Mouse (Mus musculus) urinary bladder, postnatal 4 days (tissue): ENCODE measurements around the gene Wdr18.

Experiments
- DNase-seq, 2 experiments: peaks; one replicate each; pipeline ENCODE4 v3.0.0; 2021 to 2022; ENCODE audit warnings: low spot score in 2 of 2

Wdr18 gene

DNA sequence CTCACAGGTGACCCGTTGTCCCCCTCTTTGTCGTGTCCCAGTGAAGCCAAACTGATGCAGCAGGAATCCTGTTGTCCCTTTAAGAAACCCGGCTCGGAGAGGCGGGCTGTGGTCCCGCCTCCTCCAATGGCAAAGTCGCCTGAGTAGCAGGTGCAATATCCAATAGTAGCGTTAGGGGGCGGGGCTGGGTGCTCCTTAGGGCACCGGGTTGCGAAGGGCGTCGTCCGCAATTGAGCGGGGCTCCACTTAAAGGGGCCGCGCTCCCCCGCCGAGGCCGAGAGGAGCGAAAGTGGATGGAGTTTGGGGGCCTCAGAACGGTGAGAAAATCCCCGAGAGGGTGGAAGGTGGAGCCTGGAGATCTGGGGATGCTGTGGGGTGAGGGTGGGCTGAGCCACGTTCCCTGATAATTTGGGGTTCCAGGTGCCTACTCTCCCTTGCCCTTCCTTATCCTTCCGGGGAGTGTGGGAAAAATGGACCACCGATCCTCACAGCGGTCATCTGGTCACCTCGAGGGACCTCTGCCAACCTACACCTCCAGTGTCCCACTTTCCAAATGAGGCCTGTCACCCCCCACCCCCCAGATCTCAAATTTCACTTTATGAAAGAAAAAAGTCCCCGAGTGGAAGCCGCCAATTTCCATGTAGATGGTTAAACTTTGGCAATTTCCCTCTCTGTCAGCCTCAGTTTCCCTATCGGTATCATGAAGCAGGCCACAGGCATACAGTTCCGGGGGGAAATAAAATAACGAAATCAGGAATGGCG lies 36.5 kb downstream of the Wdr18 start, which contains the start of gene Abca7:
Gene Abca7, plus strand, starts transcription at position 223 of the 762 bp plus-strand sequence.
- peak; percentile 91 to 99 for DNase-seq

DNA sequence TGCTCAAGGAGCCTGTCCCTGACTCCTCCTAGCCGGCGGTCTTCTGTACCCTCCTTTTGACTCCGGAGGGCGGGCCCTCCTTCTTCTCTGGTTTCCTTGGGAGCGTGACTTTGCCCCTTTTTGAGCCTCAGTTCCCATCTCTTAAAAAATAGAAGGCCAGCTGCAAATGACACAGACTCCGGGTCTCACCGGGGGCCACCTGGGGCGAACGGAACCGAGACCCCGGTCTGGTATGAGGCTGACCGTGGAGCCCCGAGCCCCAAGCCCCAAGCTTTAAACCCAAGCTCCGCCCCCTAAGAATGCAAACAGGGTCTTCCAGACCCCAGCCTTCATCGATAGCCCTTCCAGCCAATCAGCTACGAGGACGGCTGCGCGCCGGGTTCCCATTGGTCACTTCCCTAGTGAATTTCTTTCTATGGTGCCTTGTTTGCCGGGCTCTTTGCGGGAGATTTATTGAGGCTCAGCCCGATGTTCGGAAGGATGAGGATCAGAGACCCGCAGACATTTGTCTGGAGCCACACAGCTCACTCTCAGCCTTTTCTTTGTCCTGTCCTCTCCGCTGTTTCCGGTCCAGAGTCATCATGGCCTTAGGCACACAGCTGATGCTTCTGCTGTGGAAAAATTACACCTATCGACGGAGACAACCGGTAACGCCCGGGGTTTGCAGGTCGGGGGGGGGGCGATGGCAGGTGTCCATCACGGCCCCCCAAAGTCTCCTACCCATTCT lies 37.2 kb downstream of the Wdr18 start:
- no peak for DNase-seq

DNA sequence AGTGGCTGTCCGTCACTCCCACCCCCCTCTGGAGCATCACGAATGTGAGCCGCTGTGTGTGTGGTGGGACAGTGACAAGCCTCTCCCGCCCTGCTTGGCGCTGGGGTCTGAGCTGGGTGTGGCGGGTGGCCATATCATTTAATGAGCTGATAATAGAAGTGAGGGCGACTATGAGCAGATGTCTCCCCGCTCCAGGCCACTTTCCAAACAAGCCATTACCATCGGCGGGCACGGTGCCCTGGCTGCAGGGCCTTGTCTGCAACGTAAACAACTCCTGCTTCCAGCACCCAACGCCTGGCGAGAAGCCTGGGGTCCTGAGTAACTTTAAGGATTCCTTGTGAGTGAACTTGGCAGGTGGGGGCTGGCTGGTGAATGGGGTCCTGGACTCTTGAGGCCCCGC lies 37.9 kb downstream of the Wdr18 start:
- no peak for DNase-seq

DNA sequence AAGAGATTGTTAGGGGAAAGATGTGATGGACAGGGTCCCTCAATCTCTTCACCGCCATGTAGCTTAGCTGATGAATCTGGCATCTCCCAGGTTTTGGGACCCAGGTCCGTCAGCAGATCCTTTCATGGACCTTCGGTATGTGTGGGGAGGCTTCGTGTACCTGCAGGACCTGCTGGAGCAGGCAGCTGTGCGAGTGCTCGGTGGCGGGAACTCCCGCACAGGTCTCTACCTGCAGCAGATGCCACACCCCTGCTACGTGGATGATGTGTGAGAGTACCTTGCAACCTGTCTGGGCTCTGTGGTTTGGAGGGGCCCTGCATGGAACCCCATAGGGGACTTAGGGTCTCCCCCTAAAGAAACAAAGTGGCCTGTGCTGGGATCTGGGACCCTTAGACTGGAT lies 42.0 kb downstream of the Wdr18 start:
- no peak for DNase-seq

DNA sequence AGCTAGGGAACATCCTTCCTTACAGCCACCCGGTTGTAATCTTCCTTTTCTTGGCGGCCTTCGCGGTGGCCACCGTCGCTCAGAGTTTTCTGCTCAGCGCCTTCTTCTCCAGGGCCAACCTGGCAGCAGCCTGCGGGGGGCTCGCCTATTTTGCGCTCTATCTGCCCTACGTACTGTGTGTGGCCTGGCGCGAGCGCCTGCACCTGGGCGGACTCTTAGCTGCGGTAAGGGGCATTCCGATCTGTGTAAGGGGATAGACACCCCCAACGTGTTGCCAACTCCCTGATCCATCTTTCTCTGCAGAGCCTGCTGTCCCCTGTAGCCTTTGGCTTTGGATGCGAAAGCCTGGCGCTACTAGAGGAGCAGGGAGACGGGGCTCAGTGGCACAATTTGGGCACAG lies 42.9 kb downstream of the Wdr18 start:
- DNase-seq: no peak

DNA sequence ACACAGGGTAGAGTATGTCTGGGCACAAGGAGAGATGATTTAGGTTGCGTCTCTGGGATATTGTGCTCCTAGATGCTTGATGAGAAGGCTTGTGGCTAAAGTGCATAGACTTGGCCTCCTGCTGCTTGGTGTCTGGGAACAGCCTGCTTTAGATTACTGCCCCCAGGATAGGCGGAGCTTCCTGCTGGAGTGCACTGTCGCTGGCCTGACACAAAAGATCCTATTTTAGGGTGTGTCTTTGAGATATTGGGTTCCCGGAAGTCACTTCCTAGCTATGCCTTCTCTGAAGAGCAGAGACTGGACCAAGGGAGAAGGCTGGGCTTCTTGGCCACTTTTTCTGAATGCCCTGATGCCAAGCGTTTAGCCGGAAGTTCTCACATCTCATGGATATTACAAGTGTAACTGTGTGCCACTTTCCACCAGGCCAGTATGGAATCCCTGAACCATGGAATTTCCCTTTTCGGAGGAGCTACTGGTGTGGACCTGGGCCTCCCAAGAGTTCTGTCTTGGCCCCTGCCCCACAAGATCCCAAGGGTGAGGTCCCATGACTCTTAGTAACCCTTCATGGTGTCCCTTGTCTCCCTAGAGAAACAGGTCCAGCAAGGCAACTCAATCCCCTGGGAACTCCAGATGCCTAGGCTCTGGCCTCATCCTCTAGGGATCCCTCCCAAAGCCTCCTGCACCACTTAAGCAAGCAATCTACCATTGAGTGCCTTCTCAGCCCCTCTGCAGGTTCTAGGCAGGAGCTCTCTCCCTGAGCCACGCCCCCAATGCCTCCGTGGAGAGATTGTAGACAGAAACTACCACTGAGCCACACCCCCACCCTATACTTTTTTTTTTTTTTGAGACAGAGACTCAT lies 43.7 kb downstream of the Wdr18 start:
- DNase-seq: no peak

DNA sequence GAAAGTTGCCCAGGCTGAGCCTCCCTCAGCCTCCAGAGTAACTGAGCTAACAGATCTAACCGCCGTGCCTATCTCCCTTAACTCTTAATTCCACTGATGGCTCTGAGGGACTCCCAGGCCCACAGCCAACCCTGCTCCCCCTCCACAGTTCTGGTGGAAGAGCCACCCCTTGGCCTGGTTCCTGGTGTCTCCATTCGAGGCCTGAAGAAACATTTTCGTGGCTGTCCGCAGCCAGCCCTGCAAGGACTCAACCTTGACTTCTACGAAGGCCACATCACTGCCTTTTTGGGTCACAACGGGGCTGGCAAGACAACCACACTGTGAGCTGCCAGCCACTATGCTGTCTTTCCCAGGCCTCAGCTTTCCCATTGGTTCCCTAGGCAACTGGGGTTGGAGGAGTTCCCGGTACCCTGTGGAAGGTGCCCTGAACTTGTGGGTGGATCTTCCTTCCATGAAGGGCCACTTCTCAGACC lies 44.3 kb downstream of the Wdr18 start:
- no peak for DNase-seq

DNA sequence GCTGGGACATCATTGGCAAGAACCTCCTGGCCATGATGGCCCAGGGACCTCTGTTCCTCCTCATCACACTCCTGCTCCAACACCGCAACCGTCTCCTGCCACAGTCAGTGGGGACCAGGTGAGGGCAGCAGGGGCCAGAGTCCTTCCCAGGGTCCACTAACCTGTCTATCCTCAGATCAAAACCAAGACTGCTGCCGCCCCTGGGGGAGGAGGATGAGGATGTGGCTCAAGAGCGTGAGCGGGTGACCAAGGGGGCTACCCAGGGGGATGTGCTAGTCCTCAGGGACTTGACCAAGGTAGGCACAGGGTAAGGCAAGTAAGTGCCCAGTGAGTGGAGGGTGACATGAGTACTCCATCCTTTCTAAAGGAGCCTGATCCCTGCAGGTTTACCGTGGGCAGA lies 51.8 kb downstream of the Wdr18 start:
- DNase-seq: no peak

DNA sequence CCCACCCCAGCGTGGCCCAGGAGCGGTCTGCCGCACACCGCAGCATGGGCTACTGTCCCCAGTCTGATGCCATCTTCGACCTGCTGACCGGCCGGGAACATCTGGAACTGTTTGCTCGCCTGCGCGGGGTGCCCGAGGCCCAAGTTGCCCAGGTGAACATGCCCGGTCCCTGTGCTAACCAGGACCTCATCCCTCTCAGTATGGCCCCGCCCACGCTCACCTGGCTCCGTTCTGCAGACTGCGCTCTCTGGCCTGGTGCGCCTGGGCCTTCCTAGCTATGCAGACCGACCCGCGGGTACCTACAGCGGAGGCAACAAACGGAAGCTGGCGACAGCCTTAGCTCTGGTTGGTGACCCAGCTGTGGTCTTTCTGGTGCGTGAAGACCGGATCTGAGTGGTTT lies 53.7 kb downstream of the Wdr18 start:
- DNase-seq: no peak

DNA sequence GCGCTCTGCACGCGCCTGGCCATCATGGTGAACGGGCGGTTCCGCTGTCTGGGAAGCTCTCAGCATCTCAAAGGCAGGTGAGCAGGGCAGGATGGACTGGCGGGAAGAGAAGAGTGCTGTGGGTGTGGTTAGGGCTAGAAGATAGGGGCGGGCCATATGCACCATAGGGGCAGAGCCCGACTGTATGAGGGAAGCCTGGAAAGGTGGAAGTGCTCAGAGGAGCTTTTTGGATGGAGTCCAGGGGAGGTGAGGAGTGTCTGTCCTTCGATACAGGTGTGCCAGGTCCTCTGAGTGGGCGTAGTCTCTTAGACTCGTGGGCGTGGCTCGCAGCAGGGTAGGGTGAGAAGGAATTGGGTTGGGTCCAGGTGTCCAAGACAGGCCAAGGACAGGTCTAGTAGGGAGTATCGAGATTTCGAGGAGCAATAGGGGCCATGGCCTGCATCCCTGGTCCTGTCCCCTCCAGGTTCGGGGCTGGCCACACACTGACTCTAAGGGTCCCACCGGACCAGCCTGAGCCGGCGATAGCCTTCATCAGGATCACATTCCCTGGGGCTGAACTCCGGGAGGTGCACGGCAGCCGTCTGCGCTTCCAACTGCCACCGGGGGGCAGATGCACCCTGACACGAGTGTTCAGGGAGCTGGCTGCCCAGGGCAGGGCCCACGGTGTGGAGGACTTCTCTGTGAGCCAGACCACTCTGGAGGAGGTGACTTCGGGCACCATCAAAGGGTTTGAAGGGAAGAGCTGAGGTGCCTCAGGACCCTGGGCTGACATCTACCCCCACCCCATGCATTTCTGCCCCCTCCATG lies 54.7 kb downstream of the Wdr18 start:
- no peak for DNase-seq

DNA sequence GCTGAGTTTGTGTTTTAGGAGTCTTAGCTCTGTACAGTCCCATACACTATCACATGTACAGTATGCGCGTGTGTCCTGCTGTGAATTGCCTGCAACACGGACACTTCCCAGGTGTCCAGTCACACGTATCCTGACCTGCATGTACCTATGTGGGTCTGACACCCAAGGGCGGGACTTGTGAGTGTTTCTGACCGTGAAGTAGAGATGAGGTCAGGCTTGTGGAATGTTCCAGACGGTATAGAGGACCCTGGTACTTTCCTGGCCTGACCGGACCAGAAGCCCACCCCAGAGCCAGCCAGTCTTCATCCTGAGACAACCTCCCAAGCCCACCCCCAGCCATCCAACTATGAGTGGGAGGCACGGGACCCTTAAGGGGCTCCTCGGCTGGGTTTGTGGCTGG lies 55.6 kb downstream of the Wdr18 start:
- no peak for DNase-seq

DNA sequence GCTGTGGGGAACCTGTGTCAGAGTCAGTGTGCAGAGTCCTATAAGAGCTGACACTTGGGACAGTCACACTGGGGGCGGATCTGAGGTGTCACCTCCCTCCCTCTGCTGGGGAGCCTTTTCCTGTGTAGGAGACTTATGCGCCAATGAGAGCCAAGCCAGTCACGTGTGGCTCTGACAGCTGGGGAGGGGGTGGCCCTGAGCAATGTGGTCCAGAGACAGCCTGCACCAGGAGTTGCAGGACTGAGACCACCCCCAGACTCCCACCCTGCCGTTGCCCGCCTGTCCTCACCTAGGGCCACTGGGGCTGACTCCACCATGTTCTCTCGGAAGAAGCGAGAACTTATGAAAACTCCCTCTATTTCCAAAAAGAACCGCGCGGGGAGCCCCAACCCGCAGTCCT lies 56.6 kb downstream of the Wdr18 start, which contains the start of gene Arhgap45:
Gene Arhgap45, plus strand, starts transcription at position 143 of the 400 bp plus-strand sequence.
- DNase-seq: no peak

DNA sequence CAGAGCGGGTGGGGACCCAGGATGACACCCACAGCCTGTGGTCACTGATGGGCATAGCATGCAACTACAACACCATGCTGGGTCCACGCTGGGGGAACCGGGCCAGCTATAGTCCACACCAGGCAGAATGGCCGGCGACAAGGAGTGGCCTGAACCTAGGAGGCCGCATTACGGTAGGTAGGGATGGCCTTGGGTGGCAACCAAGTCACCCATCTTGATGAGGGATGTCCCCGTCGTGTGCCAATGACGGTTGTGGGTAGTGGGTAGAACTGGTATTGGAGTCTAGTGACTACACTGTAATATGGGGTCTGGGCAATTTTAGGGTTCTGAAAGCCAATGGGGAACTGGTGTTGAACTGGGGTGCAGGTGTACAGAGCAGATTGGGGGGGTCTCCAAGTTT lies 57.0 kb downstream of the Wdr18 start:
- DNase-seq: no peak

DNA sequence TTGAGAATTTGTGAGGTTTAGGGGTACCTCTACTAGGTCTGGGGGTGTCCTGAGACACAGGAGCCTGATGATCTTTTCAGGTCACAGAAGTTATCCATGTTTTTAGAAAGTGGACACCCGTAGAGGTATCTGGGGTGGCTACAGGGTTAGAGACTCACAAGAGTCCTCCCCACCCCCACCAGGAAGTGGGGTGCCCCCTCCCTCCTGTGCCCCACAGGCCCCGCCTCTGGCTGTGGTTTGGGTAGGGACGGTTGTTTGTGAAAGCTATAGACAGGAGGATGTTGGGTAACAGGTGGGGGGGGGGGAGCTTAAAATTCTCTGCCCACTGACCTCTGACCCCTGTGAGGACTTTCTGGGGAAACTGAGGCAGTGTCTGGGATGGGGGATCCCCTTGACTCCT lies 57.4 kb downstream of the Wdr18 start:
- no peak for DNase-seq

DNA sequence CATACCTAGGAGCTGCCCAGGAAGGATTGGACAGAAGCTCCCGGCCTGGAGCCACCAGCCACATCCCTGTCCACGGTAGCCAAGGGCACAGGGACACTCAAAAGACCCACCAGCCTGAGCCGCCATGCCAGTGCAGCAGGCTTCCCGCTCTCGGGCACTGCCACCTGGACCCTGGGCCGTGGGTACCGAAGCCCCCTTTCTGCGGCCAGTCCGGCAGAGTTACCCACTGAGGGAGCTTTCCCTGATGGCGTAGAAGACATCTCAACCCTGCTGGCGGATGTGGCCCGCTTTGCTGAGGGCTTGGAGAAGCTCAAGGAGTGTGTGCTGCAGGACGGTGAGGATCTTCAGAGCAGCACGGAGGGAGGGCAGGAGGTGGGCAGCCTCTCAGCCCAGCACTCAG lies 57.8 kb downstream of the Wdr18 start:
- DNase-seq: no peak

DNA sequence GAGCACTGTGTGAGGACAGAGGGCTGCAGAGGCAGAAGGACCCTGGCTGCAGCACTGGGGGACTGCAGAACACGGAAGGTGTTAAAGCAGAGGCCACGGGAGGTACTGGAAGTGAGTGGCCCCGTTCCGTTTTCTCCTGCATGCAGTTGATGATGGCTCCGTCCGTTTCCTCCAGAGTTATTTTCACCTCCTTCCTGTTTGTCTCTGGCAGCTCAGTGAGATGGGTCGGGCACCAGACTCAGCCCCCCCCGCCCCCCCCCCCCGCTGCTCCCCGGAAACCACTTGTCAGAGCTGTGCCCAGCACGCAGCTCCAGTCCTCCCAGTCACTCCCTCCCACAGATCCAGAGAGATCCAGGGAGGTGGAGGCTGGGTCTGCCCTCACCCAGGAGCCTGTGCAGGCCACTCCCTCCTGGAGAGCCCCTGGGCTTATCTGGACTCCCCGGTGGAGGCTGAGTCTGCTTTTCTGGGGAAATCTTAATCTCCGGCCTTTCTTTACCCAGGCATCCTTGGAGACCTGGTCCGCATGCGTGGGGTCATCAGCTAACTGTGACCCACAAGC lies 58.9 kb downstream of the Wdr18 start:
- DNase-seq: no peak

DNA sequence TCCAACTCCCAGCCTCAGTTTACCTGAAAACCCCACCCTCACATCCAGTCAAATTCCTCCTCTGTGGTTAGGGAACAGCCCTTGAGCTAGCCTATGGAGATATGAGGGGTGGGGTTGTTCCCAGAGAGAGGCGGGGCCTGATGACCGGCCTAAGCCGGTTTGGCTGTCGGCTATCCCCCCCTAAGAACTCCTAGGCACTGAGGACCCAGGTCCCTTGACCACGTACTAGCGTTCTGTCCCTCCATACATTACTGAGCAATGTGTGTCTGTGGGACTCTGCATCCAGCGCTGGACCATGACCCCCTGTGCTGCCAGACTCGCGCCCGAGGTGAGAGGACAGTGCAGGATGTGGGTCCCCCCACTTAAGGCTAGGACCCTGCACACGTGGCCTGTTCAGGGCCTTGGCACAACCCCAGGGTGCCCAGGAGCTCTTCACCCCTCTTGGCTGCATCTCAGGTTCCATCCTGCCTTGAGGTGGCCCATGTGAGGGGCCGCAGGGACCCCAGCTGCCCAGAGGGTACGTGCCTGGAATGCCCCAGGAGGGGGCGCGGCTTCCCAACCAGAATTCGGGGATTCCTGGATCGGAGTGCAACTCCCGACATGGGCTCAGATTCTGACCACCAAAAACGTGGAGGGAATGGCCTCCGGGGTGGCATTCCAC lies 59.6 kb downstream of the Wdr18 start:
- DNase-seq: no peak
